Mouse (Mus musculus) NIH3T3 (cell line): ENCODE data around the gene Actr1b.

ENCODE experiments used
- DNase-seq: peaks from one replicate; pipeline ENCODE4 v3.0.0-alpha.2; 2012; ENCODE audit warnings: low read depth

Actr1b gene

GRCm38 (mm10) chr1:36714311-36714710 is at the start of gene Actr1b:
Actr1b (minus strand) TSS chr1:36714422.
- no peak for DNase-seq

GRCm38 (mm10) chr1:36761568-36761967 is 47.3 kb upstream of the Actr1b start, which contains the start of gene Zap70:
Zap70 (plus strand) TSS chr1:36761798.
- DNase-seq: no peak

- no peak for DNase-seq
Measured at GRCm38 (mm10) chr1:36761061-36761460, 46.8 kb upstream of the Actr1b start.

- no peak for DNase-seq
Measured at GRCm38 (mm10) chr1:36760401-36760800, 46.2 kb upstream of the Actr1b start.

GRCm38 (mm10) chr1:36759076-36759475 is 44.9 kb upstream of the Actr1b start:
- DNase-seq: no peak

- no peak for DNase-seq
Measured at GRCm38 (mm10) chr1:36758553-36758952, 44.3 kb upstream of the Actr1b start.

GRCm38 (mm10) chr1:36753932-36754675 is 39.9 kb upstream of the Actr1b start:
- DNase-seq: no peak

GRCm38 (mm10) chr1:36746452-36746851 is 32.2 kb upstream of the Actr1b start:
- peak; percentile 28 for DNase-seq

- DNase-seq: no peak
Measured at GRCm38 (mm10) chr1:36745661-36746060, 31.4 kb upstream of the Actr1b start.

- peak; percentile 67 for DNase-seq
Measured at GRCm38 (mm10) chr1:36744268-36744944, 30.2 kb upstream of the Actr1b start.

GRCm38 (mm10) chr1:36743046-36743445 is 28.8 kb upstream of the Actr1b start:
- DNase-seq: no peak

- no peak for DNase-seq
Measured at GRCm38 (mm10) chr1:36739231-36739630, 25.0 kb upstream of the Actr1b start.

GRCm38 (mm10) chr1:36737300-36737699 is 23.1 kb upstream of the Actr1b start:
- peak; percentile 94 for DNase-seq

GRCm38 (mm10) chr1:36724057-36724431 is 9.8 kb upstream of the Actr1b start:
- no peak for DNase-seq

GRCm38 (mm10) chr1:36723146-36724056 is 9.2 kb upstream of the Actr1b start:
- peak; percentile 57 for DNase-seq

- DNase-seq: no peak
Measured at GRCm38 (mm10) chr1:36718786-36719185, 4.6 kb upstream of the Actr1b start.

- no peak for DNase-seq
Measured at GRCm38 (mm10) chr1:36711104-36711503, 3.1 kb downstream of the Actr1b start.

- peak; percentile 99 for DNase-seq
Measured at GRCm38 (mm10) chr1:36709854-36710280, 4.4 kb downstream of the Actr1b start, which contains the start of gene 4933424G06Rik. 4933424G06Rik (plus strand) TSS chr1:36710149.

GRCm38 (mm10) chr1:36709055-36709853 is 5.0 kb downstream of the Actr1b start:
- peak; percentile 63 for DNase-seq

- DNase-seq: peak; percentile 22
Measured at GRCm38 (mm10) chr1:36708626-36709025, 5.6 kb downstream of the Actr1b start.

- no peak for DNase-seq
Measured at GRCm38 (mm10) chr1:36707797-36708196, 6.4 kb downstream of the Actr1b start.
